Mouse (Mus musculus) heart, postnatal 0 days (tissue): ENCODE results near the gene Eps8l1. TPM values are rescaled to one million over a fixed set of nuclear protein-coding genes. Genes with fewer than 3 reads are reported as not detected.
A peak's percentile ranks its signal among the peaks of the same experiment; 100 is the strongest.

Source experiments
- ATAC-seq: fragments of 200-750 bp; cut with Nextera tagmentation; 2 replicates; pipeline ENCODE4 v1.8.0; 2017; ENCODE audit warnings: low read depth, moderate number of reproducible peaks, moderate library complexity; ENCODE audit not compliant: insufficient read depth
- DNase-seq: peaks from one replicate; pipeline ENCODE4 v3.0.0-alpha.2; 2016; ENCODE audit warnings: low spot score
- H3K27ac ChIP-seq: fragments of 300-500 bp; sonication (generic); 2 replicates; pipeline ENCODE4 v1.5.1; 2014; ENCODE audit warnings: low read depth, mild to moderate bottlenecking
- H3K27me3 ChIP-seq: fragments of 300-500 bp; sonication (generic); 2 replicates; pipeline ENCODE4 v1.6.1; 2014; ENCODE audit warnings: low read length, mixed read lengths; ENCODE audit not compliant: control insufficient read depth, insufficient read depth
- H3K36me3 ChIP-seq: fragments of 300-500 bp; sonication (generic); replicated peaks from 2 replicates; pipeline ENCODE4 v1.6.1; 2014; ENCODE audit warnings: low read length, mixed read lengths; ENCODE audit not compliant: control insufficient read depth, insufficient read depth
- H3K4me1 ChIP-seq: fragments of 300-500 bp; sonication (generic); 2 replicates; pipeline ENCODE4 v1.6.1; 2014; ENCODE audit warnings: antibody characterized with exemption; ENCODE audit not compliant: control insufficient read depth, insufficient read depth
- H3K4me2 ChIP-seq: fragments of 300-500 bp; sonication (generic); 2 replicates; pipeline ENCODE4 v1.6.1; 2014; ENCODE audit warnings: low read depth, mild to moderate bottlenecking, low read length, moderate library complexity
- H3K4me3 ChIP-seq: fragments of 300-500 bp; sonication (generic); 2 replicates; pipeline ENCODE4 v1.5.1; 2014; ENCODE audit warnings: low read depth, low read length
- H3K9ac ChIP-seq: fragments of 300-500 bp; sonication (generic); replicated peaks from 2 replicates; pipeline ENCODE4 v1.6.1; 2014; ENCODE audit warnings: low read depth, low read length, mixed read lengths
- H3K9me3 ChIP-seq: fragments of 300-500 bp; sonication (generic); replicated peaks from 2 replicates; pipeline ENCODE4 v1.6.1; 2016; ENCODE audit warnings: low read length; ENCODE audit not compliant: control insufficient read depth
- CTCF ChIP-seq: IDR thresholded peaks from 2 replicates; pipeline ENCODE4 v1.5.1; 2016; ENCODE audit warnings: antibody characterized with exemption, control low read depth, low read depth
- EP300 ChIP-seq: IDR thresholded peaks from 2 replicates; pipeline ENCODE4 v1.6.1; 2016; ENCODE audit warnings: antibody characterized with exemption, low read depth
- WGBS: fragments of 180-500 bp; shearing (Covaris S2); extraction: QIAGEN DNeasy Blood & Tissue Kit; methylation state at CpG from one replicate; pipeline ENCODE4 v1.1.7; 2014; 5-methylcytosine and 5-hydroxymethylcytosine counted together
- polyA plus RNA-seq: library from polyadenylated mRNA; unstranded; fragments of >200 nt; fragmentation: Nextera tagmentation; extraction: Ambion mirVana; gene quantifications from 2 replicates; pipeline ENCODE4 v1.2.1, GENCODE M21; 2015
- total RNA-seq: library from RNA; depleted of rRNA; stranded (reverse); fragments of >200 nt; gene quantifications from 2 replicates; pipeline ENCODE4 v1.2.3, GENCODE M21; 2014; ENCODE audit warnings: low replicate concordance

Eps8l1 gene
- total and polyA plus RNA-seq, 2 experiments from 2014 or later: 0.88 to 1.00 TPM

DNA sequence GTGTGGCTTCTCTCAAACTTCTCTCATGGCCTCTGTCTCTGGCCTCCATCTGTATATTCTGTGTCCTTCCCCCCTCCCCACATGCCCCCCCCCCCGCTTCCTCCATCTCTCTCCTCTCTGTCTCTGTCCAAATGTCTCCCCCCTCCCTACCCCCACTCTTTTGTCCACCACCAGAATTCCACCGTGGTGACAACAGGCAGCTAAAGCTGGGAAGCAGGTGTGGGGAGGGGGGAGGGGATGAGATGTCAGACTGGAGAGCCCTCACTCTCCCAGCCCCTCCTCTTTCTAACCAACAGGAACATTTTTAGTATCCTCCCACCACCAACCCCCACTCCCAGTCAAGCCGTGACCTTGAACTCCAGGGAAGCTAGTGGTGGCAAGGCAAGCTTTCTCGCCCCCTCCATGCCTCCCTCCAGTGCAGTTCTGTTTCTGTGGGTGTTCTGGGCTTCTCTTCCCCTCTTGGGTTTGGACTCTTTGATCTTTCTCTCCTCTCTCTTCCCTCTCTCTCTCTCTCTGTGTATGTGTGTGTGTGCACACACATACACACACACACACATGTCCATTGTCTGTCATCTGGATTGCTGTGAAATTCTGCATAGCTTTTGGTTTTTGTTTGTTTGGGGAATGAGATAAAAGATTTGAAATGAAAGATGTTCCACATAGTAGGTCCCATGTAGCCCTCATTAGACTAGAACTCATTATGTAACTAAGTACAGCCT lies 56.0 kb downstream of the Eps8l1 start, which contains the start of gene Tnnt1:
Gene Tnnt1, minus strand, starts transcription at position 51 of the 719 bp plus-strand sequence.
- no peak within 1 kb of the TSS for H3K4me3 ChIP-seq
- peak; percentile 73 for ATAC-seq
- H3K4me2 ChIP-seq: no peak within 1 kb of the TSS
- peak within 1 kb of the TSS; percentile 29; the same call in 1 of the 2 replicates for H3K9ac ChIP-seq
- H3K9me3 ChIP-seq: no peaks in the 10 kb centered on the region
- TF ChIP-seq EP300: peak; percentile 86
- TF ChIP-seq CTCF: 0 out of 2 replicates have a peak, but pooled peaks have one; percentile 10
- no peaks in the 10 kb centered on the region for H3K27me3 ChIP-seq
- H3K4me1 ChIP-seq: peaks cover 59% of the 10 kb centered on the region
- peak within 1 kb of the TSS; percentile 89 for H3K27ac ChIP-seq
- 16% methylated on average over 3 of the region's 4 CpGs for WGBS
- peaks cover 25% of the 10 kb centered on the region for H3K36me3 ChIP-seq
- DNase-seq: peak; percentile 88

DNA sequence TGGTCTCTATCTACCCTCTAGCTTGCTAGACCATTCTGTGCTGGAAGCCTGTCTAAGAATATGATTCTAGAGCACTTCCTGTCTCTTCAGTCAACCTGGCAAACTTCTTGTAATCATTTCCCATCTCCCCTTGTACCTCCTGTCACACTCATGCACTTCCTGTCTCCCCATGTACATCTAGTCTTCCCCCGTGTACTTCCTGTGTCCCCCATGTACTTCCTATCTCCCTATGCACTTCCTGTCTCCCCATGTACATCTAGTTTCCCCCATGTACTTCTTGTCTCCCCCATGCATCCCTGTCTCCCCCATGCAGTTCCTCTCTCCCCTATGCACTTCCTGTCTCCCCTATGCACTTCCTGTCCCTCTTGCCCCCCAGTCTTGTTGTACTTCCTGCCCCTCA lies 58.0 kb downstream of the Eps8l1 start:
- DNase-seq (no peak), ATAC-seq (no peak)
- TF ChIP-seq CTCF: no peak
- Histone ChIP-seq H3K27ac (peak overlapping the region; percentile 89), H3K36me3 (peaks cover 25% of the 10 kb centered on the region), H3K27me3 (no peaks in the 10 kb centered on the region), H3K4me2 (peak overlapping the region; percentile 79), H3K9ac (peak overlapping the region; percentile 77; the same call in 1 of the 2 replicates), H3K9me3 (no peaks in the 10 kb centered on the region), H3K4me3 (peak overlapping the region; percentile 49), H3K4me1 (peaks cover 47% of the 10 kb centered on the region)
- 27% methylated on average over 1 of the region's 1 CpGs for WGBS

- peak overlapping the region; percentile 98 for H3K27ac ChIP-seq
- peak overlapping the region; percentile 82 for H3K4me2 ChIP-seq
- H3K4me1 ChIP-seq: peaks cover 25% of the 10 kb centered on the region
- H3K4me3 ChIP-seq: peak overlapping the region; percentile 66
- peak; percentile 85 for DNase-seq
- H3K9ac ChIP-seq: peak overlapping the region; percentile 92
- H3K27me3 ChIP-seq: no peaks in the 10 kb centered on the region
- peaks cover 25% of the 10 kb centered on the region for H3K36me3 ChIP-seq
- peak; percentile 27; the same call in 1 of the 2 replicates for TF ChIP-seq CTCF
- peak; percentile 75; the same call in 1 of the 2 replicates for TF ChIP-seq EP300
- no peaks in the 10 kb centered on the region for H3K9me3 ChIP-seq
- WGBS: 10% methylated on average over 32 of the region's 32 CpGs
- ATAC-seq: peak; percentile 25
These were observed 60.9 kb downstream of the Eps8l1 start for GRCm38 (mm10) chr7:4521231-4522003.

GRCm38 (mm10) chr7:4522292-4522691 lies 61.8 kb downstream of the Eps8l1 start:
- TF ChIP-seq EP300 (peak; percentile 92), CTCF (no peak)
- Histone ChIP-seq H3K4me3 (peak overlapping the region; percentile 66), H3K9me3 (no peaks in the 10 kb centered on the region), H3K27me3 (0 out of 2 replicates have a peak, but pooled peaks cover 2% of the 10 kb centered on the region), H3K36me3 (peaks cover 25% of the 10 kb centered on the region), H3K27ac (peak overlapping the region; percentile 98), H3K9ac (peak overlapping the region; percentile 92), H3K4me2 (peak overlapping the region; percentile 82), H3K4me1 (peaks cover 18% of the 10 kb centered on the region)
- 29% methylated on average over 6 of the region's 6 CpGs for WGBS
- peak; percentile 97 for DNase-seq
- peak; percentile 86 for ATAC-seq
